Mouse (Mus musculus) B cell, adult 67 days (primary cell): ENCODE results near the gene Dhx57. TPM values are rescaled to one million over a fixed set of nuclear protein-coding genes. Genes with fewer than 3 reads are reported as not detected.

Experiments
- total RNA-seq, 2 experiments: library from RNA; stranded (reverse); gene quantifications; 4 replicates each; pipeline ENCODE4 v1.2.4; 2023

The Dhx57 gene
- 10 to 100 TPM; 51.4 to 56.8 TPM for total RNA-seq

GRCm38 (mm10) chr17:80290074-80290657, at the start of gene Dhx57, which contains the start of gene Morn2:
Gene Dhx57 (minus strand): TSS chr17:80290476.
Gene Morn2 (plus strand): TSS chr17:80290203.

GRCm38 (mm10) chr17:80307251-80307650, 17.0 kb upstream of the Dhx57 start, which contains the start of gene Arhgef33:
Gene Arhgef33 (plus strand): TSS chr17:80307407.

GRCm38 (mm10) chr17:80224326-80225116, 65.8 kb downstream of the Dhx57 start, which contains the start of gene Gemin6:
Gene Gemin6 (plus strand): TSS chr17:80224441.

GRCm38 (mm10) chr17:80206671-80207581, 83.3 kb downstream of the Dhx57 start, which contains the start of the genes Srsf7 and Ttc39d:
Gene Srsf7 (minus strand): TSS chr17:80207307.
Gene Ttc39d (plus strand): TSS chr17:80207460.

Other genes starting within 250 kb of the Dhx57 start
- under 1 TPM; 0.39 to 0.64 TPM for gene Hnrnpll, start 228.1 kb downstream of the Dhx57 start, total RNA-seq
- 1 to 10 TPM; 1.2 to 2.5 TPM for gene Galm, start 163.0 kb downstream of the Dhx57 start, total RNA-seq
- gene Srsf7, start 83.2 kb downstream of the Dhx57 start, total RNA-seq: 100 to 1,000 TPM; 338 to 375 TPM
- gene Ttc39d, start 83.0 kb downstream of the Dhx57 start, total RNA-seq: not detected
- gene Gemin6, start 66.0 kb downstream of the Dhx57 start, total RNA-seq: 1 to 10 TPM; 3.4 to 4.9 TPM
- 1 to 10 TPM; 3.2 to 4.0 TPM for gene Morn2, start 273 bp downstream of the Dhx57 start, total RNA-seq
- not detected for gene Arhgef33, start 16.9 kb upstream of the Dhx57 start, total RNA-seq
- gene Gm10190, start 83.1 kb upstream of the Dhx57 start, total RNA-seq: not detected
- gene Sos1, start 190.0 kb upstream of the Dhx57 start, total RNA-seq: 10 to 100 TPM; 24.1 to 28.4 TPM